Mouse (Mus musculus) thymus, adult 2 months (tissue): ENCODE measurements around the gene Glis2.

Experiments used
- CTCF ChIP-seq: fragments of 200-500 bp; IDR thresholded peaks from 2 replicates; pipeline ENCODE4 v1.5.1; 2012; ENCODE audit warnings: mild to moderate bottlenecking, control low read depth, low read length, moderate library complexity, borderline replicate concordance; ENCODE audit not compliant: control insufficient read depth, poor library complexity, insufficient read depth; ENCODE audit errors: extremely low read depth
- POLR2A ChIP-seq: fragments of 200-500 bp; IDR thresholded peaks from 2 replicates; pipeline ENCODE4 v1.6.1; 2012; ENCODE audit warnings: mild to moderate bottlenecking, low read length, control low read depth, moderate library complexity; ENCODE audit not compliant: control insufficient read depth, poor library complexity, insufficient read depth; ENCODE audit errors: extremely low read depth

DNA sequence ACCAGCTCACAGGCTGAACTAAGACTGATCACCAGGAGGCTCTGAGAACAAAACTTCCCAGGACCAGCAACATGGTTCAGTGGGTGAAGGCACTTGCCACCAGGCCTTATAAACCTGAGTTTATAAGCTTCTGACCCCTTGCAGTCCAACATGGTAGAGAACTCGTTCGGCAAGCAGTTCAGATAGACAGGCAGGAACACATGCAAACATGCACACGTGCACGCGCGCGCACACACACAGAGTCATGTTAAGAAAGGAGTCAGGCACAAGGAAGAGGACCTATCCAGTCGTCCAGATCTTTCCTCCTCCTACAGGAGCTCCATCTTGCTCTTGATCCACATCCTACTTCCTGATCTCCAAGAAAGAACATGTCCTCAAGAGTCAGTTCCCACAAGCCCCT is 47.7 kb upstream of the Glis2 start:
- TF ChIP-seq CTCF = no peak
- TF ChIP-seq POLR2A = no peak
